Mouse (Mus musculus): ENCODE measurements at regions not wholly inside any gene's neighbourhood (a gene's known extent, or its start where the extent isn't known, plus 50 kb on each side); places are given as distances from the start of the nearest gene placed in this dataset.

DNA sequence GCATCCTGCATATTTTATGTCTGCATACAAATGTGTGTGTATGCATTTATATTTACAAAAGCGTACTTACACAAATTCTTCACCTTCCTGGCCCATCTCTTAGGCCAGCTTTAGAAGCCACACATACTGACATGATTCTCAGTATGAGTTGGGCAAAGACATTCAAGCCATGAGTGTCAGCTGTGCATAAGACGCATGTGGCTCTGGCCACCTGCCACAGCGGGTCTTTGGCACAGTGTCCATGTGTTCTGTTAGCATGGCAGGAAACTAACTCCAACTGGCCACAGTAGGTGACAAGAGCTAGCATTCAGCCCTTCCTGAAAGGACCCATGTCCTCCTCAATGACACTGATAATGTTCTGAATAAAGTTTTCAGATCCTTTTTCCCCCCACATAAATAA, 49.8 kb upstream of the Mbnl2 start:
- ATAC-seq (ENCODE audit: insufficient read depth, low read depth) (no peak), DNase-seq (ENCODE audit: low spot score) (no peak)
- Histone ChIP-seq H3K9ac (replicated peaks; ENCODE audit: low read depth, low read length) (no peak overlapping the region), H3K27me3 (ENCODE audit: control insufficient read depth, insufficient read depth, low read length) (no peaks in the 10 kb centered on the region), H3K4me3 (ENCODE audit: low read depth, low read length) (no peak overlapping the region), H3K4me2 (ENCODE audit: low read depth, low read length) (no peak overlapping the region), H3K9me3 (replicated peaks; ENCODE audit: control insufficient read depth, low read length) (no peaks in the 10 kb centered on the region; the same call in 1 of the 2 replicates), H3K27ac (ENCODE audit: low read depth) (no peak overlapping the region), H3K36me3 (replicated peaks; ENCODE audit: control insufficient read depth, insufficient read depth, low read length) (no peaks in the 10 kb centered on the region), H3K4me1 (ENCODE audit: control insufficient read depth, insufficient read depth) (no peaks in the 10 kb centered on the region)
- no peak for TF ChIP-seq EP300 (IDR thresholded peaks at IDR 0.05; ENCODE audit: low read depth)
- TF ChIP-seq CTCF (IDR thresholded peaks at IDR 0.05; ENCODE audit: low read depth), result no peak
- 56% methylated on average over 3 of the region's 3 CpGs for WGBS

All from heart, postnatal 0 days (tissue).